Mouse (Mus musculus) gastrocnemius, adult 8-10 months (tissue): ENCODE measurements around the gene Trpm8. TPM values are rescaled to one million over a fixed set of nuclear protein-coding genes. Genes with fewer than 3 reads are reported as not detected.

Experiments
- DNase-seq, 2 experiments: peaks; one replicate each; pipeline ENCODE4 v3.0.0; 2022; ENCODE audit warnings: low spot score in 2 of 2
- total RNA-seq, 4 experiments: library from RNA; stranded (reverse); gene quantifications; 2 replicates each; pipeline ENCODE4 v1.2.4; 2022

The Trpm8 gene
- total RNA-seq, 4 experiments from 2014 or later, result not detected

DNA sequence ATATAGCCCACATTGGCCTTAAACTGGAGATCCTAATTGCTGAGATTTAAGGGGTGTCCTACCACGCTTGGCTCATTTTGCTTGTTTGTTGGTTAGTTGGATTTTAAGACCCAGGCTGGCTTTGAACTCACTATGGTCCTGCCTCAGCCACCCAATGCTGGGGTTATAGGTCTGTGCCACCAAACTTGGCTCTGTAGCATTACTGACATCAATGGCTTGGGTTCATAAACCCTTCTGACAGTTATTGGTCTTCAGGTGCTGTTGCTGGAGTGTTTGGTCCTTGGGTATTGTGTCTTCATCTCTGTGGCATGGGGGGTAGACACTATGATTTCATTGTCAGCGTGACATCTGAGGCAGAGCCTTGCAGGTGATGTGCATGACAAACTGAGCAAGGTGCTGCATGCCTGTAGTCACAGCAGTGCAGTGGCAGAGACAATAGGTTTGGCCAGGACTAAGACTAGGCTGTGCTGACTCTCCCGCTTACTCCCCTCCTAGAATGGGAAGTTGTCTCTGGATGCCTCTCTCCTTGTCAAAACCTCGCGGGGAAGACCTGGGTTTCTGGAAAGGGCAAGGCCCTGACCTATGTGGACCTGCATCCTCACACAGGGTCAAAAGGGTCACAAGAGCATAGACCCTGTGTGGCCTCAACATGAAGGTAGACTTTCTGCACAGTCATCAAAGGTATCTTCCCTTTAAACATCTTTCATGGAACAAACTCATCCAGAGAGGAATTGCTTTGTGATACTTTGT, 23.0 kb downstream of the Trpm8 start:
- no peak for DNase-seq

DNA sequence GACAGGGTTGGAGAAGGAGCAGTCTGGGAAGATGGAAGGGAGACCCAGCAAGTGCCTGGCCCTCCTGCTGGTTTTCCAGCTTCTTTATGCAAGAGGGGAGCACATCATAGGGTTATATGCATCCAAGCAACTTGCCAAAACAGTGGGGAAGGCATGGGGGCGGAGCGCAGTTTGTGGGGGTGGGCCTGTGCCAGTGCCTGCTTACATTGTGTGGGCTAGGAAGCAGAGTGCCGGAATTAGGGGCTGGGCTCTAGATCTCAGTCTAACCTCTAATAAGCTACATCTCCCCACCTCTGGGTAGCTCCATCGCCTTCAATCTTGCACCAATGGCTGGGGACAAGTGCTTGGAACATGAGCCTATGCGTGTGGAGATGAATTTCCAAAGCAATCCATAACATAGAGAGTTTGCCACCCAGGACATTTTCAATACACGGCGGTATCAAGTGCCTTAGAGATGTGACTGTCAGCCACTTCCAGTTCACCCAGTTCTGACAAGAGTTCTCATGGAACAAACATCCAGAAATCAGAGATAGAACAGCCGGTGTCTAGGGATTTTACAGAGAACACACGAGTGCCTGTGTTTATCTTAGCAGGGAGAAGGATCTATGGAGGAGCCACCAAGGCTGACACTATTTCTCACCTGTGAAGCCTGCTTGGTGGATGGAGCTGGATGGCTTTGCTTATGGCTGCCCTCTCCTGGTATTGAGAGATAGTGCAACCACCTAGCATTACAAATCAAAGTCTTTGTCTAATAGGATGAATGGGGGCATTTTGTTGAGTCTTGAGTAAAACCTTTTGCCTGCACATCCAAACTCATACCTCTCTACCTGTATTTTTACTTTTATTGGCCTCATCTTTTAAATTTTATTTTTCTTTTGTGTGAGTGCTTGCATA, 23.9 kb downstream of the Trpm8 start:
- no peak for DNase-seq

DNA sequence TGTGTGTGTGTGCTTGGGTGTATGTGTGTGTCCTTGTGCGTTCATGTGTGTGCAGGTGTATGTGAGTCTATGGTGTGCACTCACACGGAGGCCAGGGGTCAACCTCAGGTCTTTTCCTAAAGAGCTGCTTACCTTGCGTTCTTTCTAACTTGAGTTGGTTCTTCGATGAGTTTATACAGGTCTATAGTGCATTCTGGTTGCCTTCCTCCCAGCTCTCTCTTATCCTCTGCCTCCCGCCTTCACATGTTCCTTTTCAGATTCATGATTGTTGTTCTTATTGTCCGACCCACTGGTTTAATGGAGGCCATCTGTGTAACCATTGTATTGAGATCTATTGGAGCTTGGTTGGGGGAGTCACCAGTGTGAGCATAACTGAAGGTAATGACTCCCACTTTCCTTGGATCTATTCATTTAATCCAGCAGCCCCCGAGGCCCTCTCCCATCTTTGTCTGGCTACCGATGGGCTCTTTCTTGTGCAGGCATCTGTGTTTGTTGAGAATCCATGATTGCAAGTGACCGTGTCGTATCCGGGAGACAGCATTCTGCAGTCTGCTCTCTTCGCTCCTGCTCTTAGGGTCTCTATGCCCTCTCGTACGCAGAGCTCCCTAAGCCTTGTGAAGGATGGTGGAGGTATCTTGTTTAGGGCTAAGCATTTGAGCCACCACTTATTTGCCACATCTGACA, 24.7 kb downstream of the Trpm8 start:
- DNase-seq, result no peak

- no peak for DNase-seq
Observed at GRCm38 (mm10) chr1:88303762-88304161, 26.3 kb downstream of the Trpm8 start.

- DNase-seq, result no peak
Observed at GRCm38 (mm10) chr1:88304261-88304985, 27.0 kb downstream of the Trpm8 start.

- no peak for DNase-seq
Observed at GRCm38 (mm10) chr1:88305018-88305795, 27.7 kb downstream of the Trpm8 start.

DNA sequence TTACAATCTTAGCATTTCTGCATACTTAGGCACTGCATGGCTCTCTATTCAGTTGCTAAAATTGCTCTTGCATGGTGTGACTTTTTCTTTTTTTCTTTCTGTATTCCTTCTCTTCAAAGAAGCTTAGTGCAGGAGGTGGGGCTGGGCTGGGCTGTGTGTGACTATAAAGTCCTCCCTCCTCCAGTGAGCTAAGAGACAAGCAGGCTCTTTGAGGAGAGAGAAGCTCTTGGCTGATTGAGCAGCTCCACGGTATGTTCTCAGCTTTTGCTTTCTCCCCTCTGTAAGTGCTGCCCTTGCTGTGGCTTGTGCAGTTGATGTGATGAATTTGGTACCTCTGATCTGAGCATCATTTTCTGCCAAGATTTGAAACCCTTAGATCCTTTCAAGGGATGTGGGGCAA, 29.1 kb downstream of the Trpm8 start:
- DNase-seq, result no peak

DNA sequence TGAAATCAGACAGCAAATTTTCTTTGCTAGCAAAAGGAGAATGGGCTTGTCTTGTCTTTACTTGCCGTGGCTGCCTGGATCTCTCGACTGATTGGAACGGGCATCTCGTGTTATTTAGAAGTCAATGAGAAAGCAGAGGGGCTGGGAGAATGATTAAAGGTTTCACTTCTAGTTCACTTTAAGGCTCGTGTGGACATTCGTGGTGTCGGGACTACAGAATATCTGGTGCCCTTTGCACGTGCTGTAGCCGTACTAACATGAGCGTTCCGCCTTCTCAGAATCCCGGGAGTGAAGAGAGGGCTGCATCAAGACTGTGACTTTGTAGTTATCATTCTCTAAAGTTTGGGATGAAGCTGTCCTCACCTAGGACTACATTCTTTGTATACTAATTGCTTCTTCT, 29.7 kb downstream of the Trpm8 start:
- DNase-seq, result no peak

- no peak for DNase-seq
Observed at GRCm38 (mm10) chr1:88309020-88309419, 31.6 kb downstream of the Trpm8 start.

GRCm38 (mm10) chr1:88309905-88310304, 32.4 kb downstream of the Trpm8 start:
- DNase-seq, result no peak

- no peak for DNase-seq
Observed at GRCm38 (mm10) chr1:88310349-88310748, 32.9 kb downstream of the Trpm8 start.

GRCm38 (mm10) chr1:88317279-88317678, 39.8 kb downstream of the Trpm8 start:
- DNase-seq, result no peak

DNA sequence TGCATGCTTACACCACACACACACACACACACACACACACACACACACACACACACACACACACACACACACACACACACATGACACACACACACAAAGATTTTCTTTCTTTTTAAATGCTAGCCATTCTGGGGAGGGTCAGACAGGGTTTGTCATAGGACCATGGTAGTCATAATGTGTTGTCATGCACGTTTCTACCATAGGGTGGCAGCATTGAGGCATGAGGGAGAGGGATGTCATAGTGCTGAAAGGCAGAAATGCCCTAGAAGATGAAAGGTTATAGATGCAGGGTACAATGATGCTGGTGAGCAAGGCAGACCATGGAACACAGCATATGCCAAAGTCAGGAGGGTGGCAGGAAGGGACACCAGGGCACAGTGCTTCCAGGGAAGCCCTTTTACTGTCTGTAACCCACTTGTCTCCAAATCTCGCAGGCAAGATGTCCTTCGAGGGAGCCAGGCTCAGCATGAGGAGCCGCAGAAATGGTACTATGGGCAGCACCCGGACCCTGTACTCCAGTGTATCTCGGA, 41.1 kb downstream of the Trpm8 start:
- no peak for DNase-seq

GRCm38 (mm10) chr1:88320821-88321395, 43.4 kb downstream of the Trpm8 start:
- DNase-seq, result no peak

DNA sequence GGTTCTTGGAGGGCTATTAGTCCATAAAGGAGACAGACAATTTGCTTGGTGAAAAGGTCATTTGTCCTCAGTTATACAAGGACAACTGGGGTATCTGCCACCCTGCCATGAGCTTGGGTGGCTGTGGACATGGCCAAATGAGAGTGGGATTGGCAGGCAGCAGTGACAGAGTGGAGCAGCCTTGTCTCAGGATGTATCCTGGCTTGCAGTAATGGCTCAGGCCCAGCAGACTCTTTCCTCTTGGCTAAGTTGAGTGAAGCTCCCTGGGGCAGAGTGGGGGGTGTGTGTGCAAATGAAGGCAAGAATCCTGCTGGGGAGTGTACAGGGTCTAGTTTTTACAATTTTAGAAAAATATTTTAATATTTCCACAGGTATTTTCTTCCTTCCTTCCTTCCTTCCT, 44.7 kb downstream of the Trpm8 start:
- no peak for DNase-seq

- no peak for DNase-seq
Observed at GRCm38 (mm10) chr1:88323101-88323500, 45.6 kb downstream of the Trpm8 start.

DNA sequence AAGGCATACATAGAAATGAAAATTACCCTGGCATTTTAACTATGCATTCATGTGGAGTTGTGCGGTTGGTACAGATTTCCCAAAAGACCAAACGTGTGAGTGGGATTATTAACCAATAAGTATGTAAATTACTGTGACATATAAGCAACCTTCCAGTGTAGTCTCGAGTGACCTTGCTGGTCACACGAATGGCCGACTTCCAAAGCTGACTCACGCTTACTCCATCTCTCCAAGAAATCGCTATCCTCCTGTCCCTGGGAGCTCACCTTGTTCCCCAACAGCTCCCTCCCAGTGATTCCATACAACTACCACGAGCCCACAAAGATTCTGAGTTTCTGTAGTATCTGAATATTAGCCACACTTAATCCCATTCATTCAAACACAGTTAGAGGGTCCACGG, 62.0 kb downstream of the Trpm8 start:
- no peak for DNase-seq

- DNase-seq, result no peak
Observed at GRCm38 (mm10) chr1:88342615-88343014, 65.2 kb downstream of the Trpm8 start.

DNA sequence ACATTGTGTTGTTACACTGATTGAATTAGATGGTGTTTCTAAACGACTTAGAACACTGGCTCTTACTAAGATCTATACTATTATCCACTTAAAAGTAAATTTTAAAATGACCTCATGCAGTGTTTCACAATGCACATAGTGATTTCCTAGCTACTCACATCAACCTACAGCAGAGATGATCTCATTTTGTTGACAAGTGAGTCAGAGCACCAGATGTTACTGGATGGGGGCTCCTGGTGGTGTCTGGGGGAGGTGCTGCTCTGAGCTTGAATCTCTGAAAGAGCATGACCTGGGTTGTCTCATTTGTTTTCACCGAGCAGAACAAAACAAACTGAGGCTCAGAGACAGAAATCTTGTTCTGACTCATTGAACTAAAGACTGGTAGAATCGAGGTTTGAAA, 68.1 kb downstream of the Trpm8 start:
- DNase-seq, result no peak

GRCm38 (mm10) chr1:88348496-88349005, 71.1 kb downstream of the Trpm8 start:
- no peak for DNase-seq
